In the genomic region with DNA sequence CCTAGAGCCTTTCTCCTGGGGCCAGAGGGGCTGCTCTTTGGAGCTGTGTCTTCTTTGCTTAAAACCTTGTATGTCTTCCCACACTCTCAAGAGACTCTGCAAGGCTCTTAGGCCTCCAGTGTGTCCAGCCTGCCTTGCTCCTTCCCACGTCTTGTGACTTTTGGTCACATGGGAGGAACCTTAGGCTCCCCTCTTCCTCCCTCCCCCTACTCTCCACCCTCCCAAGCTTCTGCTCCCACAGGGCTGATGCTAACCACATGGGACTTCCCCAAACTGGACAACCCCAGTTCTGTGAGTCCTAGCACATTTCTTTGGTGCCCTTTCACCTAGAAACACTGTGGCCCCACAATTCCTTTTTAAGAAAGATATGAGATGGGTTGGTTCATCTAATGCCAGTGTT, we compare ENCODE assay signal across 14 mouse cellular contexts. TPM values are rescaled to one million over a fixed set of nuclear protein-coding genes. Genes with fewer than 3 reads are reported as not detected.
DNase-seq lines count a peak whose midpoint lies in the region; ATAC-seq and TF ChIP-seq lines count a peak whose summit lies in the region.
"Had no signal": no experiment of that assay in that cellular context is flagged by ENCODE, and none has a peak within 500 bp of the region (broad histone marks: within the 10 kb centered on the region; RNA-seq: fewer than 3 reads in every experiment).

No protein-coding gene starts in this region.

- no peak for ATAC-seq in megakaryocyte-erythroid progenitor cell, adult 5-6 weeks (replicated peaks; ENCODE audit: low FRiP score, low TSS enrichment, poor library complexity, severe bottlenecking)
- ATAC-seq: forebrain, embryonic 16.5 days had no signal

- no peaks in the 10 kb centered on the region for H3K27me3 ChIP-seq in C2C12 (ENCODE audit: control insufficient read depth, insufficient read depth, insufficient read length)
- H3K27me3 ChIP-seq: embryonic facial prominence, embryonic 13.5 days; kidney, embryonic 15.5 days had no signal

- no peak for TF ChIP-seq CTCF in C2C12 (IDR thresholded peaks at IDR 0.05; ENCODE audit: control insufficient read depth, insufficient read depth, insufficient read length)
- TF ChIP-seq CTCF in cortical plate, adult 2 months (IDR thresholded peaks at IDR 0.05; ENCODE audit: extremely low read depth, insufficient read depth, low read length) = no peak

- 0% methylated on average over 1 of the region's 1 CpGs for WGBS in macrophage (ENCODE audit: missing documents)

- DNase-seq in heart, adult 18-20 months = peak; percentile 41 to 87
- DNase-seq in heart, postnatal 4 days = no peak
- no peak for DNase-seq in frontal cortex, adult 2 months (ENCODE audit: extremely low spot score in 1 of 2, low spot score in 1 of 2)
- no peak for DNase-seq in frontal cortex, postnatal 25 days (ENCODE audit: low spot score in 2 of 2)
- DNase-seq: cerebellum, adult 2 months; lung, embryonic 14.5 days had no signal

- no peaks in the 10 kb centered on the region for H3K79me3 ChIP-seq in C2C12 (ENCODE audit: low read depth)

- no peak for TF ChIP-seq POLR2A in cortical plate, adult 2 months (IDR thresholded peaks at IDR 0.05; ENCODE audit: extremely low read depth, insufficient read depth, low read length)

- H3K79me2 ChIP-seq in C2C12 (ENCODE audit: control insufficient read depth, insufficient read depth) = no peaks in the 10 kb centered on the region
- peaks cover 72% of the 10 kb centered on the region for H3K79me2 ChIP-seq in macrophage (ENCODE audit: inconsistent target)

- no peaks in the 10 kb centered on the region for H3K4me1 ChIP-seq in cortical plate, adult 2 months (ENCODE audit: control insufficient read depth, insufficient read depth, low read length)
- H3K4me1 ChIP-seq: embryonic facial prominence, embryonic 13.5 days; kidney, embryonic 15.5 days had no signal

- H3K27ac ChIP-seq in cortical plate, adult 2 months (ENCODE audit: insufficient read depth, low read length) = peak overlapping the region; percentile 16; the same call in 1 of the 2 replicates
- peak overlapping the region; percentile 96 for H3K27ac ChIP-seq in macrophage
- H3K27ac ChIP-seq: embryonic facial prominence, embryonic 13.5 days; kidney, embryonic 15.5 days had no signal

- H3K36me3 ChIP-seq in C2C12 (ENCODE audit: control insufficient read depth, insufficient read depth) (no peaks in the 10 kb centered on the region), macrophage (ENCODE audit: inconsistent target) (peaks cover 67% of the 10 kb centered on the region)
- H3K36me3 ChIP-seq: embryonic facial prominence, embryonic 13.5 days; kidney, embryonic 15.5 days had no signal

- H3K4me3 ChIP-seq in C2C12 (ENCODE audit: insufficient read depth, poor library complexity, severe bottlenecking) (no peak overlapping the region), macrophage (ENCODE audit: inconsistent target) (no peak overlapping the region)
- no peak overlapping the region for H3K4me3 ChIP-seq in cortical plate, adult 2 months (ENCODE audit: insufficient read depth, low read length)
- H3K4me3 ChIP-seq: embryonic facial prominence, embryonic 13.5 days; kidney, embryonic 15.5 days had no signal

- H3ac ChIP-seq in C2C12 (ENCODE audit: control insufficient read depth, insufficient read length, low read depth) = no peak overlapping the region

TF ChIP-seq in C2C12, 6 proteins besides CTCF, POLR2A, EP300 and RAD21:
- TF ChIP-seq MAX (IDR thresholded peaks at IDR 0.05) (no peak), MYOG (IDR thresholded peaks at IDR 0.05; ENCODE audit: control insufficient read depth, extremely low read depth, insufficient read length) (no peak), CEBPB (IDR thresholded peaks at IDR 0.05; ENCODE audit: low read depth) (no peak), FOSL1 (IDR thresholded peaks at IDR 0.05; ENCODE audit: insufficient read depth, low read length, poor library complexity, severe bottlenecking) (no peak), MYOD1 (IDR thresholded peaks at IDR 0.05; ENCODE audit: control insufficient read depth, insufficient read length, low read depth) (no peak), USF1 (IDR thresholded peaks at IDR 0.05; ENCODE audit: low read depth) (peak; percentile 19)

RNA-seq across cellular contexts. Expression of gene Cd300a, which starts 8.2 kb away (rescaled TPM):
- under 1 TPM; 0.62 to 0.98 TPM for total RNA-seq in heart, adult 18-20 months (2021)
- under 1 TPM; 0.79 to 0.83 TPM for total RNA-seq in heart, postnatal 4 days (2021)
- polyA plus RNA-seq in C2C12 (2012; fragmentation: generic; extraction: Trizol) = 0.02 TPM
- 0.81 and 0.88 TPM in 2 replicates for polyA plus RNA-seq in cortical plate, adult 2 months (2012; rRNA removed)
- 100 to 1,000 TPM in 7 of 26 experiments, 10 to 100 TPM in 17, 1 to 10 TPM in 2; 8.5 to 217 (median 67.0) TPM for total RNA-seq in macrophage (2018; cell fraction: chromatin; rRNA removed)
- 100 to 1,000 TPM in 13 of 26 experiments, 10 to 100 TPM in 13; 51.2 to 210 (median 105) TPM for total RNA-seq in macrophage (2018; cell fraction: cytosol; rRNA removed)
- 100 to 1,000 TPM in 14 of 26 experiments, 10 to 100 TPM in 12; 31.5 to 304 (median 108) TPM for total RNA-seq in macrophage (2018; cell fraction: nucleus; rRNA removed)
- polyA plus RNA-seq in macrophage (2018) = 86.9 to 197 TPM (median 152 TPM) in 3 replicates
- 0.54 and 0.57 TPM in 2 replicates for polyA plus RNA-seq in frontal cortex, adult 2 months (2012; rRNA removed)
- total RNA-seq in megakaryocyte-erythroid progenitor cell, adult 5-6 weeks (2014; fragmentation: Nextera tagmentation) = 0.52 and 1.9 TPM in 2 replicates
- 1.3 and 5.7 TPM in 2 replicates for total RNA-seq in megakaryocyte-erythroid progenitor cell, adult 5-6 weeks (2017)

RNA-seq across cellular contexts. Expression of gene Cd300lb, which starts 36.2 kb away (rescaled TPM):
- total RNA-seq in heart, adult 18-20 months (2021) = under 1 TPM; 0.23 to 0.40 TPM
- total RNA-seq in heart, postnatal 4 days (2021) = under 1 TPM; 0.19 to 0.32 TPM
- polyA plus RNA-seq in C2C12 (2012; fragmentation: generic; extraction: Trizol) = 0.76 TPM
- 0.08 and 0.13 TPM in 2 replicates for polyA plus RNA-seq in cortical plate, adult 2 months (2012; rRNA removed)
- total RNA-seq in macrophage (2018; cell fraction: chromatin; rRNA removed) = 100 to 1,000 TPM in 4 of 26 experiments, 10 to 100 TPM in 13, 1 to 10 TPM in 9; 4.1 to 168 (median 19.4) TPM
- total RNA-seq in macrophage (2018; cell fraction: cytosol; rRNA removed) = 100 to 1,000 TPM in 8 of 26 experiments, 10 to 100 TPM in 18; 13.6 to 187 (median 44.7) TPM
- 100 to 1,000 TPM in 4 of 26 experiments, 10 to 100 TPM in 22; 12.3 to 213 (median 39.7) TPM for total RNA-seq in macrophage (2018; cell fraction: nucleus; rRNA removed)
- 149 to 198 TPM (median 167 TPM) in 3 replicates for polyA plus RNA-seq in macrophage (2018)
- polyA plus RNA-seq in frontal cortex, adult 2 months (2012; rRNA removed) = 0.22 and 0.59 TPM in 2 replicates
- total RNA-seq in megakaryocyte-erythroid progenitor cell, adult 5-6 weeks (2014; fragmentation: Nextera tagmentation) = not detected in 2 replicates
- 0.05 TPM in 1 of 2 replicates, not detected in the other for total RNA-seq in megakaryocyte-erythroid progenitor cell, adult 5-6 weeks (2017)
- total RNA-seq: left cerebral cortex, adult 8-10 months had no signal

RNA-seq across cellular contexts. Expression of gene Gprc5c, which starts 47.1 kb away (rescaled TPM):
- total RNA-seq in heart, adult 18-20 months (2021) = 1 to 10 TPM; 5.1 to 7.5 TPM
- 10 to 100 TPM; 11.9 to 12.1 TPM for total RNA-seq in heart, postnatal 4 days (2021)
- 0.75 TPM for polyA plus RNA-seq in C2C12 (2012; fragmentation: generic; extraction: Trizol)
- 4.2 and 4.3 TPM in 2 replicates for polyA plus RNA-seq in cortical plate, adult 2 months (2012; rRNA removed)
- 10 to 100 TPM in 7 of 26 experiments, 1 to 10 TPM in 11, under 1 TPM in 4, not detected in 4; 0.29 to 37.9 (median 4.5) TPM for total RNA-seq in macrophage (2018; cell fraction: chromatin; rRNA removed)
- total RNA-seq in macrophage (2018; cell fraction: cytosol; rRNA removed) = 10 to 100 TPM in 13 of 26 experiments, 1 to 10 TPM in 1, under 1 TPM in 12; 0.25 to 28.6 (median 6.9) TPM
- 10 to 100 TPM in 12 of 26 experiments, 1 to 10 TPM in 7, under 1 TPM in 7; 0.29 to 35.6 (median 4.1) TPM for total RNA-seq in macrophage (2018; cell fraction: nucleus; rRNA removed)
- polyA plus RNA-seq in macrophage (2018) = 1.8 to 17.4 TPM (median 8.2 TPM) in 3 replicates
- 3.5 and 4.7 TPM in 2 replicates for polyA plus RNA-seq in frontal cortex, adult 2 months (2012; rRNA removed)
- not detected in 2 replicates for total RNA-seq in megakaryocyte-erythroid progenitor cell, adult 5-6 weeks (2014; fragmentation: Nextera tagmentation)
- not detected in 2 replicates for total RNA-seq in megakaryocyte-erythroid progenitor cell, adult 5-6 weeks (2017)

Comparison
In these comparisons a context has a peak if more than half of its experiments do, and no peak if none do; other contexts are left out.
1. DNase-seq: peak in heart, adult 18-20 months (2 of 2); none in heart, postnatal 4 days (single experiment), frontal cortex, adult 2 months (0 of 2) and frontal cortex, postnatal 25 days (0 of 2).
2. RNA of gene Cd300a, which starts 8.2 kb away (polyA plus RNA-seq): 86.9 to 197 TPM in macrophage; 0.81 to 0.88 TPM in cortical plate, adult 2 months, 0.54 to 0.57 TPM in frontal cortex, adult 2 months and 0.02 TPM in C2C12 (single experiment); every median in the first group is over 10 times any median in the second.
3. RNA of gene Cd300lb, which starts 36.2 kb away (polyA plus RNA-seq): 149 to 198 TPM in macrophage; 0.76 TPM in C2C12 (single experiment), 0.22 to 0.59 TPM in frontal cortex, adult 2 months and 0.08 to 0.13 TPM in cortical plate, adult 2 months; every median in the first group is over 10 times any median in the second.